Mouse (Mus musculus) left cerebral cortex, postnatal 10 days (tissue): ENCODE measurements around the gene Mfsd12. TPM values are rescaled to one million over a fixed set of nuclear protein-coding genes. Genes with fewer than 3 reads are reported as not detected.

Experiments
- DNase-seq, 2 experiments: peaks; one replicate each; pipeline ENCODE4 v3.0.0; 2021 to 2022; ENCODE audit warnings: low spot score in 2 of 2, mixed read lengths in 1 of 2; ENCODE audit errors: extremely low spot score in 1 of 2
- intact Hi-C: fragments of 180-260 bp; cut with DNase I; formaldehyde crosslinking; loops from one replicate; pipeline ENCODE4 v1.15.1; 2025
- total RNA-seq, 2 experiments: library from RNA; stranded (reverse); gene quantifications; 2 replicates each; pipeline ENCODE4 v1.2.3; 2021

Mfsd12 gene
- total RNA-seq, 2 experiments from 2014 or later = 32.8 to 35.9 TPM

DNA sequence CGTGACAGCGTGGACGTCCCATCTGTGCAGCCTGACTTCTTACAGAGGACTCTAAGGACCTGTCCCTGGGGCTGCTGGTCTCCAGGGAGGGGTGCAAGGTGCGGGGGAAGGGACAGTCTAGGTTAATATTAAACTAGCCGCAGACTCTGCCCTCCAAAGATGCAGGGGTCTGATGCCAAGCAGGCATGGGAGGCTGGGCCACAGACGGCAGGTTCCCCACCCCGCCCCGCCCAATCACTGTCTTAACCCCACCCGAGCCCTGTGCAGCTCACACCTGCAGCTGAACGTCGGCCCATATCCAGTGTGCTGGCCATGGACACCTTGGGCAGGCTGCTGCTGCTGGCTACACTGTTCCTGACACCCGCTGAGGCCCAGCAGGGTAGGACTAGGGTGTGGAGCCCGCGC, 35.5 kb downstream of the Mfsd12 start, which contains the start of gene Smim24:
Smim24 (plus strand) TSS at position 271 of the 405 bp plus-strand sequence.
- DNase-seq = no peak
- intact Hi-C loops = no loop called here

- intact Hi-C loops = loop anchor here (2.0 kb wide), 1 partner anchor 57 kb away; no protein-coding TSS in a partner anchor
- no peak for DNase-seq
These were observed 36.3 kb downstream of the Mfsd12 start for GRCm38 (mm10) chr10:81393456-81394063.

GRCm38 (mm10) chr10:81395127-81395526, 37.8 kb downstream of the Mfsd12 start:
- DNase-seq = no peak
- intact Hi-C loops = loop anchor here (2.0 kb wide), 1 partner anchor 56 kb away; no protein-coding TSS in a partner anchor

- DNase-seq = no peak
- intact Hi-C loops = loop anchor here (2.0 kb wide), 1 partner anchor 55 kb away; no protein-coding TSS in a partner anchor
These were observed 38.6 kb downstream of the Mfsd12 start for GRCm38 (mm10) chr10:81395865-81396264.

DNA sequence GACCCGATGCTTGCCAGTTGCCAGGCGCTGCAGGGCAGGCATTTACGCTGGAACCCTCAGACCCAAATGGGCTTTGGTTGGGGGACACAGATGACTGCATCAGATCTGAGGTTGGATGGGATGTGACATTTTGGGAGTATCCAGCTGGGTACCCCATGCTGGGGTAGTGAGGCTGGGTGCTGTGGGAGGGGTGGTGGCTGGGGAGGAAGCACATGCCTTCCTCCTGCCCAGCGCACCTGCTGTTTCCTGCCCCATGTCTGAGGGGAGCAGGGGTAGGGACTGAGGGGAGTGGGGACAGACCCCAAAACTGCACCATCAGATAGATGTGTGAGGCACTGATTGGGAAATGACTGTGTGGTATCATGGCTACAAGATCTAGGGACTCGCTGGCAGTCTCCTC, 39.5 kb downstream of the Mfsd12 start:
- no peak for DNase-seq
- intact Hi-C loops = no loop called here

DNA sequence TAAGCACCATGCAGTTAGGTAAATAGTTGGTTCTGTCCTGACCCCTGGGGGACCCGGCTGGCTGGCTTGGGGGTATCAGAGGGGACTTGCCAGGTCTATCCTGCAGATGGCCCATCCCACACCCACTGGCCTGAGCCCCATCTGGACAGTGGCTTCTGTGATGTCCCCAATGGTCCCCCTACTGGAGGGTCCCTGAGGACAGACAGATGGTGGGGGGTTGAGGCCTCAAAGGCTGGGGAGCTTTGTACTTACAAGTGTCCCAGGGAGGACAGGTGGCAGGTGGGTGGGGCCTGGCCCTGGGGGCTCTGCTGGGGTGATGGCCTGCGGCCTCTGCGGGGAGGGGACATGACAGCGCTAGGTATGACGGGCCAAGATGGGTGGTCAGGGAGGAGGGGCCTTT, 42.0 kb downstream of the Mfsd12 start:
- intact Hi-C loops = no loop called here
- no peak for DNase-seq

- intact Hi-C loops = no loop called here
- DNase-seq = no peak
These were observed 42.6 kb downstream of the Mfsd12 start for GRCm38 (mm10) chr10:81399798-81400308.

DNA sequence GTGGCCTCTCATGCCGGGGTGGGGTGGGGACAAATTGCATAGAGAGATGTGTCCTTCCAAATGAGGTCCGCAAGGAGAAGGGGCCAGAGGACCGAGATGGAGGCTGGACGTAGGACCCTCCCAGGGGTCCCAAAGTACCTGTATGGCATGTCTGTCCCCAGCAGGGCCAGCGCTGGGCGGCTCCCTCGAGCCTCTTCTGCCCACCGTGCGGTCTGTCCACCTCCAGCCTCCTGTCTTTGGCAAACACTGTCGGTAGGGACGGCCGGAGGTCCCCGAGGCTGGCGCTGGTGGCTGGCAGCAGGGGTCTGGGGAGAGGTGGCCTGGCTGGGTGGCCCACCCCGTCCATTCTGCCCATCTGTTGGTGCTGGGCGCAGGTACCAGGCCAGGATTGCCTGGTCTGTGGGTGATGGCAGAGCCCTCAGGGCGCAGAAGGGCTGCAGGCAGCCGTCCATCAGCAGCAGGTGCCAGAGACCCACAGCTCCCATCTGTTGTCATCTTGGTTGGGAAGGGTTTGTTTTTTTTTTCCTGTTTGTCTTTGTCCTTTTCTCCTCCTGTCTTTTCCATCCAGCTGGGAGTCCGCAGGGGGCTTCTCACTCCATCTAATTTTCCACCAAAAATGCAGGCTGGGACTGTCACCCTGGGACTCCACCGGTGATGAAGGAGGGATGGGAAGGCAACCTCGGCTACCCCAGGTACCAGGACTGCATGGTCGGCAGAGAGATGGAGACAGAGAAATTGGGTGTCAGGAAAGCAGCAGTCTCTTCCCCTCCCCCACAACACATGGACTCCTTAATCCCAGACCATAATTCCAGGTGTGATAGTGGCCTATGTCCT, 43.3 kb downstream of the Mfsd12 start:
- intact Hi-C loops = no loop called here
- no peak for DNase-seq

- intact Hi-C loops = no loop called here
- no peak for DNase-seq
These were observed 43.9 kb downstream of the Mfsd12 start for GRCm38 (mm10) chr10:81401205-81401520.

GRCm38 (mm10) chr10:81401521-81402226, 44.4 kb downstream of the Mfsd12 start:
- DNase-seq = peak; percentile 62 to 90
- intact Hi-C loops = no loop called here

- intact Hi-C loops = no loop called here
These were observed 45.0 kb downstream of the Mfsd12 start for GRCm38 (mm10) chr10:81402227-81402765.

DNA sequence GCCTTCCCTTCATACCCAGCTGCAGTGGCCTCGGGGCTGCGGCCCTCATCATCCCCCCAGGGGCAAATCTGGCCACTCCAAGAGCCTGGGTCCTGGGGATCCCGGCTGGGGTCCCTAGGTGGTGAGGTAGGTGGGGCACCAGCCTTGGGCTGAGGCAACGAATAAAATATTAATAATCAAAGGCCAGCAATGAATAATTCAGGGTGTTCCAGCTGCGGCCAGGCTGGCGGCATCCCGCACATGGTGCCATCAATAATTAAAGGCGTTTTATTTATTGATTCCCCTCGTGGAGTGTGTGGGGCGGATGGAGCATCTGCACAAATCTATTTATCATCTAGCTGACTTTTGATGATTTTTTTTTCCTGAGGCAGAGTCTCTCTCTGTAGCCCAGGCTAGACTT, 46.2 kb downstream of the Mfsd12 start:
- no peak for DNase-seq
- intact Hi-C loops = no loop called here

More at GRCm38 (mm10) chr10:81402227-81402765, 45.0 kb downstream of the Mfsd12 start:
- DNase-seq = no peak

GRCm38 (mm10) chr10:81404082-81404481, 46.8 kb downstream of the Mfsd12 start:
- DNase-seq = peak in 1 of 2 experiments; percentile 67
- intact Hi-C loops = no loop called here

DNA sequence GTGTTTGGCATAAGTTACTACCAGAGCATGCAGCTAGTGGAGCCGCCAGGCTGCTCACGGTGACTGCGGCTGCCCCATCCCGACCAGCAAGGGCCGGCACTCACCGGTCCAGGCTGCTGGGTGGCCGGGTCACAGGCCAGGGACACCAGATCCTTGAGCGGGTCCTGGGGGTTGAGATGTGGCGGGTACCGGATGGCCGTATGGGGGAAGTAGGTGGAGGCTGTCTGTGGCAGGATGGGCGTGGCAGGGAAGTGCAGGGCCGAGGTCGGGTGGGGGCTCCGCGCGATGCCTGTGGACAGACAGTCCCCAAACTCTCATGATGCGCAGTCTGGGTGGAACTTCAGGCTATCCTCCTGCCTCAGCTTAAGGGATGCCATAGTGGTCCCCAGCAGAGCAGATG, 47.4 kb downstream of the Mfsd12 start:
- DNase-seq = peak in 1 of 2 experiments; percentile 72
- intact Hi-C loops = no loop called here

DNA sequence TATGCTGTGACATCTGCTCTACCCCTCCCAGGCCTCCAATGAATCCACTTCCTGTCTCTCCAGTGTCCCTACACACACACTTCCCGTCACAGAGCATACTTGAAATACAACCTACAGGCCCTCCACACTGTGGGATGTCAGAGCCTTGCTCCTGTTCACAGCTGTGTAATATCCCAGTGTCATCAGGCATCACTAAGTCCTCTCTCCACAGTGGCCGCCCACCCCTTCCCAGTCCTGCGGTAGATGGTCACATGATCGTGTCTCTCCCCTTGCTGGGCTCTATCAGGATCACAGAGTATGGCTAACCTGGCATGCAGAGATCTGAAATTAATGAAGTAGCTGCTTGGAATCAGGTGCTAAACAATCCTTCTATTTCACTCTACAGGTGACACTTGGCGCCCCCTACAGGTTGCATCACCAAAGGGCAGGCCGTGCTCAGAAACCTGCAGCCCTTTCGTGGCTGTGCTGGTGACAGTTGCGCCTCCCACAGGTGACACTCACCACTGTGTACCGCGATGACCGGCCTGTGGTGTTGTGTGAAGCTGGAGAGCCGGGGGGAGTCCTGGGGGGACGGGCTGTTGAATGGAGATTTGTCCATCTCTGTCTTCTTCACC, 48.4 kb downstream of the Mfsd12 start:
- intact Hi-C loops = no loop called here
- DNase-seq = peak in 1 of 2 experiments; percentile 76

- intact Hi-C loops = no loop called here
These were observed 49.5 kb downstream of the Mfsd12 start for GRCm38 (mm10) chr10:81406504-81407440.

DNA sequence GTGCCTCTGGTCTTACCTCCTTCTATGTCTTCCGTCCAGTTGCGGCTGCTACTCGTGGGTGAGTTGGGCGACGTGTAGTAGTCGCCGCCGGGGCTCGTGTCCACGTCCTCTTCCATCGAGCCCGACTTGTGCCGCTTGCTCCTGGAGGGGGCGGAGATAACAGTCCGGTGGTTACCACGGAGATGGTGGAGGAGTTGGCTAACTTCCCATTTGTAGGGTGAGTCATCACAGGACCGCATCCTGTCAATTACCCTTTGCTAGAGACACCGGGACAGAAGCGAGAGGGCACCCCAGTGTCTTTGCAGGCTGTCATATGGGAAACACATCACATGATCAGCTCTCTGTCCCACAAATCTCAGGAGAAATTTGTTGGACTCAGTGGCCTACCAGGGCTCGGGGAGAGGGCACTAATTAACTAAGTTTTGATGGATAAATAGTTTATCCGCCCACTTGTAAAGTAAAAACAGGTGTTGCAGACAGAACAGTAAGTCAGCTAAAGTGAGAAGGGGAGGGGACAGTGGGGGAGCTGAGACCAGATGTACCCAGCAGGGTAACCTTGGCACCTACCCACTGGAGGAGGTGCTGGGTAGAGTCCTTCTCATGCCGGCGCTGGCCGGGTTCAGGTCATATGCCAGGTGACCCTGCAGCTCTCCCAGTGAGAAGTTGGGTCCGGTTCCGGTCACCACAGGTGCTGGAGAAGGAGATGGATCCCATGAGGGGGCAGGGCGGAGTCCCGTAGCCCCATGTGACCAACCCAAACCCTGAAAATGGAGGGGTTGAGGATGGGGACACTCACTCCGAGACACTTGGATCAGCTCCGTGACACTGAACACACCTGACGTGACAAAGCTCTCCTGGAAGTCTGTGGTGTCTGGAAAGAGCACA, 50.5 kb downstream of the Mfsd12 start:
- intact Hi-C loops = no loop called here
- DNase-seq = peak; percentile 76 to 89

More at GRCm38 (mm10) chr10:81406504-81407440, 49.5 kb downstream of the Mfsd12 start:
- DNase-seq = no peak
